In the genomic region with DNA sequence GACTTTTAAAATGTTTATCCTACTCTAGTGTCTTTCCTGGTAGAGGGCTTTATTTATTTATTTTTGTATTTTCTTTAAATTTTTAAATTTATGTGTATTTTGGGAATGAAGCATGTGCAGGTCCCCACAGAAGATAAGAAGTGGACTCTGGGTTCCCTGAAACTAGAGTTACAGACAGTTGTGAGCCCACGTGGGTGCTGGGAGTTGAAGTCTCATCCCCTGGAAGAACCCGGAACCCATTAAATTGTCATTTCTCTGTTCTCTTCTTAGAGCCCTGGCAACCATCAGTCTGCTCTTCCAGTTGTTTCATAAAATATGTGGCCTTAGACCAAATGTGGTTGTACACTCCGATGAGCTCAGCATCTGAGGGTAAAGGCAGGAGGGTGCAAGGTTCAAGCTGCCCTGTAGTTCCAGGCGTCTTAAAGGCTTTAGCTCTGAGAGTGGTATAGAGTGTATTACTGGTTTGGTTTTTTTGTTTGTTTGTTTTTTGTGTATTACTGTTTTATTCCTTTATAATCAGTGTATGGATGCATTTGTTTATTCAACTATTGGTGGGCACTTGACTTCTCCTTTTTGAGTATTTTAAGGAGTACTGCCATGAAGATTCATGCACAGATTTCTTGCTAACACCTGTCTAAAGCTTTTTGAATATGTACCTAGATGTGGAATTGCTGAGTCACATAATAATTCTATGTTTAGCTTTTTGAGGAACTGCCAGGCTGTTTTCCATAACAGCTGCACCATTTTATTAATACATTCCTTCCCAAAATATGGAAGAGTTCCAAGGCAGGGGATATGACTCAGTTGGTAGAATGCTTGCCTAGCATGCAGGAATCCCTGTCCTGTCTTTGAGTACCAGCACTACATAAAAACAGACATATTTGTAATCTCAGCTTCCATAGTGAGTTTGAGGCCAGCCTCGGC, we compare ENCODE assay signal across 15 mouse cellular contexts. TPM values are rescaled to one million over a fixed set of nuclear protein-coding genes. Genes with fewer than 3 reads are reported as not detected.
DNase-seq lines count a peak whose midpoint lies in the region; ATAC-seq and TF ChIP-seq lines count a peak whose summit lies in the region.
"Had no signal": no experiment of that assay in that cellular context is flagged by ENCODE, and none has a peak within 500 bp of the region (broad histone marks: within the 10 kb centered on the region; RNA-seq: fewer than 3 reads in every experiment).

No protein-coding gene starts in this region.

- H3K4me3 ChIP-seq in embryonic facial prominence, embryonic 14.5 days (ENCODE audit: low read depth, low read length): no peak overlapping the region
- no peak overlapping the region for H3K4me3 ChIP-seq in embryonic facial prominence, embryonic 10.5 days
- no peak overlapping the region for H3K4me3 ChIP-seq in layer of hippocampus, adult 2 months
- no peak overlapping the region for H3K4me3 ChIP-seq in lung, postnatal 0 days (ENCODE audit: low read depth, low read length)
- H3K4me3 ChIP-seq: intestine, embryonic 15.5 days; liver, embryonic 15.5 days had no signal

- H3K4me1 ChIP-seq in embryonic facial prominence, embryonic 14.5 days (ENCODE audit: control insufficient read depth, insufficient read depth, low read length): no peaks in the 10 kb centered on the region
- no peaks in the 10 kb centered on the region for H3K4me1 ChIP-seq in embryonic facial prominence, embryonic 10.5 days
- no peaks in the 10 kb centered on the region for H3K4me1 ChIP-seq in lung, postnatal 0 days (ENCODE audit: insufficient read depth, low read depth, low read length)
- H3K4me1 ChIP-seq: intestine, embryonic 15.5 days; liver, embryonic 15.5 days had no signal

- peak; percentile 41 for DNase-seq in embryonic facial prominence, embryonic 14.5 days (ENCODE audit: low spot score)
- DNase-seq in embryonic facial prominence, embryonic 10.5 days (ENCODE audit: low spot score): no peak
- peak; percentile 26 to 51 for DNase-seq in layer of hippocampus, adult 2 months (ENCODE audit: low spot score in 2 of 2)
- DNase-seq in layer of hippocampus, postnatal 25 days (ENCODE audit: extremely low spot score in 1 of 2, low spot score in 1 of 2): no peak
- peak; percentile 89 for DNase-seq in 3T3-L1 (ENCODE audit: low read depth, low spot score)
- DNase-seq in lung, postnatal 0 days (ENCODE audit: low spot score): peak; percentile 76
- no peak for DNase-seq in gastrocnemius, postnatal 25 days
- DNase-seq: cerebellum, adult 18-20 months; embryo, embryonic 11 days had no signal

- H3K9ac ChIP-seq in embryonic facial prominence, embryonic 14.5 days (ENCODE audit: low read depth, low read length): no peak overlapping the region
- no peak overlapping the region for H3K9ac ChIP-seq in lung, postnatal 0 days (replicated peaks; ENCODE audit: low read depth)
- H3K9ac ChIP-seq: intestine, embryonic 15.5 days; liver, embryonic 15.5 days had no signal

- TF ChIP-seq CTCF in layer of hippocampus, adult 2 months (conservative IDR thresholded peaks at IDR 0.05): no peak
- TF ChIP-seq CTCF in lung, postnatal 0 days (IDR thresholded peaks at IDR 0.05): no peak

- peaks cover 26% of the 10 kb centered on the region for H3K36me3 ChIP-seq in embryonic facial prominence, embryonic 14.5 days (ENCODE audit: control insufficient read depth, insufficient read depth, low read length)
- H3K36me3 ChIP-seq in embryonic facial prominence, embryonic 10.5 days (replicated peaks): peaks cover 22% of the 10 kb centered on the region
- no peaks in the 10 kb centered on the region for H3K36me3 ChIP-seq in lung, postnatal 0 days (ENCODE audit: insufficient read depth, low read length)
- H3K36me3 ChIP-seq: intestine, embryonic 15.5 days; liver, embryonic 15.5 days had no signal

- 89% methylated on average over 5 of the region's 5 CpGs for WGBS in embryonic facial prominence, embryonic 14.5 days
- 92% methylated on average over 5 of the region's 5 CpGs for WGBS in embryonic facial prominence, embryonic 10.5 days
- 61% methylated on average over 5 of the region's 5 CpGs for WGBS in lung, postnatal 0 days

- H3K4me2 ChIP-seq in embryonic facial prominence, embryonic 14.5 days (ENCODE audit: low read depth, low read length): no peak overlapping the region
- H3K4me2 ChIP-seq in lung, postnatal 0 days (replicated peaks; ENCODE audit: low read depth, low read length): no peak overlapping the region
- H3K4me2 ChIP-seq: intestine, embryonic 15.5 days; liver, embryonic 15.5 days; midbrain, embryonic 11.5 days had no signal

- H3K9me3 ChIP-seq in embryonic facial prominence, embryonic 14.5 days (ENCODE audit: control insufficient read depth, low read length): no peaks in the 10 kb centered on the region
- no peaks in the 10 kb centered on the region for H3K9me3 ChIP-seq in embryonic facial prominence, embryonic 10.5 days
- H3K9me3 ChIP-seq in lung, postnatal 0 days (ENCODE audit: low read length): no peaks in the 10 kb centered on the region
- H3K9me3 ChIP-seq: intestine, embryonic 15.5 days; liver, embryonic 15.5 days had no signal

- ATAC-seq in embryonic facial prominence, embryonic 14.5 days (ENCODE audit: low read depth): no peak
- ATAC-seq in lung, postnatal 0 days: peak; percentile 81
- ATAC-seq in megakaryocyte, adult 5-6 weeks (ENCODE audit: poor library complexity, severe bottlenecking): no peak
- ATAC-seq: activated CD4-positive, CD25-positive, alpha-beta regulatory T cell, adult 4 months; intestine, embryonic 15.5 days had no signal

- H3K27ac ChIP-seq in embryonic facial prominence, embryonic 14.5 days (replicated peaks; ENCODE audit: low read depth, low read length): no peak overlapping the region
- no peak overlapping the region for H3K27ac ChIP-seq in embryonic facial prominence, embryonic 10.5 days (replicated peaks)
- H3K27ac ChIP-seq in layer of hippocampus, adult 2 months: peak overlapping the region; percentile 52; the same call in 1 of the 2 replicates
- H3K27ac ChIP-seq in lung, postnatal 0 days (ENCODE audit: low read length): 0 out of 2 replicates have a peak overlapping the region, but pooled peaks have one; percentile 58
- H3K27ac ChIP-seq: intestine, embryonic 15.5 days; liver, embryonic 15.5 days; stomach, postnatal 0 days had no signal

- no peaks in the 10 kb centered on the region for H3K27me3 ChIP-seq in embryonic facial prominence, embryonic 14.5 days (replicated peaks; ENCODE audit: control insufficient read depth, insufficient read depth, low read length)
- no peaks in the 10 kb centered on the region for H3K27me3 ChIP-seq in embryonic facial prominence, embryonic 10.5 days (replicated peaks; ENCODE audit: low read depth, poor library complexity, severe bottlenecking)
- no peaks in the 10 kb centered on the region for H3K27me3 ChIP-seq in lung, postnatal 0 days (replicated peaks; ENCODE audit: insufficient read depth, low read length)
- H3K27me3 ChIP-seq: intestine, embryonic 15.5 days; liver, embryonic 15.5 days had no signal

- peak; percentile 74 for TF ChIP-seq EP300 in lung, postnatal 0 days (IDR thresholded peaks at IDR 0.05)

RNA-seq across cellular contexts. Expression of a gene that starts 39.5 kb away (rescaled TPM):
- 46.3 and 51.8 TPM in 2 replicates for polyA plus RNA-seq in embryonic facial prominence, embryonic 14.5 days (2014; fragmentation: Nextera tagmentation; extraction: Ambion mirVana)
- 58.4 and 63.5 TPM in 2 replicates for polyA plus RNA-seq in embryonic facial prominence, embryonic 10.5 days (2016; fragmentation: Nextera tagmentation; extraction: Ambion mirVana)
- total RNA-seq in layer of hippocampus, adult 2 months (2021): 10 to 100 TPM; 36.3 to 38.8 TPM
- total RNA-seq in layer of hippocampus, postnatal 25 days (2021): 10 to 100 TPM; 33.0 to 33.1 TPM
- 23.8 and 26.5 TPM in 2 replicates for polyA plus RNA-seq in lung, postnatal 0 days (2015; fragmentation: Nextera tagmentation; extraction: Ambion mirVana)
- 41.3 and 44.9 TPM in 2 replicates for total RNA-seq in megakaryocyte, adult 5-6 weeks (2015)
- 57.7 and 69.8 TPM in 2 replicates for total RNA-seq in megakaryocyte, adult 5-6 weeks (2017)
- total RNA-seq in gastrocnemius, postnatal 25 days (2021): 1 to 10 TPM; 7.2 to 7.6 TPM

RNA-seq across cellular contexts. Expression of a gene that starts 39.6 kb away (rescaled TPM):
- polyA plus RNA-seq in embryonic facial prominence, embryonic 14.5 days (2014; fragmentation: Nextera tagmentation; extraction: Ambion mirVana): 0.11 and 0.50 TPM in 2 replicates
- polyA plus RNA-seq in embryonic facial prominence, embryonic 10.5 days (2016; fragmentation: Nextera tagmentation; extraction: Ambion mirVana): 0.29 and 0.40 TPM in 2 replicates
- under 1 TPM in 1 of 2 experiments, not detected in 1; 0.15 TPM for total RNA-seq in layer of hippocampus, adult 2 months (2021)
- total RNA-seq in layer of hippocampus, postnatal 25 days (2021): under 1 TPM; 0.26 to 0.27 TPM
- polyA plus RNA-seq in lung, postnatal 0 days (2015; fragmentation: Nextera tagmentation; extraction: Ambion mirVana): 0.05 and 0.17 TPM in 2 replicates
- 0.07 and 0.18 TPM in 2 replicates for total RNA-seq in megakaryocyte, adult 5-6 weeks (2015)
- total RNA-seq in megakaryocyte, adult 5-6 weeks (2017): 0.11 and 0.41 TPM in 2 replicates
- total RNA-seq in gastrocnemius, postnatal 25 days (2021): under 1 TPM in 1 of 2 experiments, not detected in 1; 0.15 TPM
- polyA plus RNA-seq: activated CD4-positive, CD25-positive, alpha-beta regulatory T cell, adult 4 months had no signal

RNA-seq across cellular contexts. Expression of a gene that starts 49.5 kb away (rescaled TPM):
- 22.5 and 23.6 TPM in 2 replicates for polyA plus RNA-seq in embryonic facial prominence, embryonic 14.5 days (2014; fragmentation: Nextera tagmentation; extraction: Ambion mirVana)
- polyA plus RNA-seq in embryonic facial prominence, embryonic 10.5 days (2016; fragmentation: Nextera tagmentation; extraction: Ambion mirVana): 14.0 and 15.1 TPM in 2 replicates
- 100 to 1,000 TPM; 102 to 111 TPM for total RNA-seq in layer of hippocampus, adult 2 months (2021)
- 100 to 1,000 TPM; 106 to 120 TPM for total RNA-seq in layer of hippocampus, postnatal 25 days (2021)
- polyA plus RNA-seq in lung, postnatal 0 days (2015; fragmentation: Nextera tagmentation; extraction: Ambion mirVana): 19.7 and 24.3 TPM in 2 replicates
- total RNA-seq in megakaryocyte, adult 5-6 weeks (2015): 0.23 and 0.40 TPM in 2 replicates
- 0.51 and 1.3 TPM in 2 replicates for total RNA-seq in megakaryocyte, adult 5-6 weeks (2017)
- 10 to 100 TPM in 1 of 2 experiments, 1 to 10 TPM in 1; 8.8 to 10.2 TPM for total RNA-seq in gastrocnemius, postnatal 25 days (2021)

Comparison
In these comparisons a context has a peak if more than half of its experiments do, and no peak if none do; other contexts are left out.
1. DNase-seq: peak in embryonic facial prominence, embryonic 14.5 days (single experiment), layer of hippocampus, adult 2 months (2 of 2), 3T3-L1 (single experiment) and lung, postnatal 0 days (single experiment); none in embryonic facial prominence, embryonic 10.5 days (single experiment), layer of hippocampus, postnatal 25 days (0 of 2) and gastrocnemius, postnatal 25 days (single experiment).
2. H3K27ac ChIP-seq: peak in layer of hippocampus, adult 2 months (single experiment) and lung, postnatal 0 days (single experiment); none in embryonic facial prominence, embryonic 14.5 days (single experiment) and embryonic facial prominence, embryonic 10.5 days (single experiment).
3. RNA of a gene that starts 49.5 kb away (total RNA-seq): 106 to 120 TPM in layer of hippocampus, postnatal 25 days and 102 to 111 TPM in layer of hippocampus, adult 2 months; 8.8 to 10.2 TPM in gastrocnemius, postnatal 25 days and 0.23 to 1.3 TPM in megakaryocyte, adult 5-6 weeks; every median in the first group is over 4 times any median in the second.